Mouse (Mus musculus) hematopoietic multipotent progenitor cell, adult 10-12 weeks (in vitro differentiated cells): ENCODE data around the gene Rhoc. TPM values are rescaled to one million over a fixed set of nuclear protein-coding genes. Genes with fewer than 3 reads are reported as not detected.

ENCODE experiments used
- polyA plus RNA-seq: library from polyadenylated mRNA; stranded (reverse); fragments of >175 nt; gene quantifications from 2 replicates; pipeline ENCODE4 v1.2.3, GENCODE M21; 2012; ENCODE audit warnings: low replicate concordance

Gene Rhoc
- polyA plus RNA-seq = 21.0 and 44.1 TPM in 2 replicates

DNA sequence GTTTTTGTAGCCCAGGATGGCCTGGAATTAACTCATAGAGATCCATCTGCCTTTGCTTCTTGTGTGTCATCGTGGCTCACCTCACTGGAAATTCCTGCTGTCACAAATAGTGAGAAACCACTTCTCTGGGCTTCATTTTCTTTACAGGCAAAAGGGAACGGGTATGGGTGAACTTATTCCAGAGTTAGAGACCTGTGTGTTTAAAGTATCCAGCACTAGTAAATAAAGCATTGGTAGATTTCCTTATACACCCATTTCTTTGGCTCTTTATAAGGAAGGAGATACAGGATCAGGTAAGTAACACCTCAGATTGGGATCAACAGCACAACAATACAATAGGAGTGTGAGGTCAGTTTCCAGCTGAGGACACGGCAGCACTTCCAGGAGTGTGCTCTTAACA is at the start of gene Rhoc:
Gene Rhoc, plus strand, starts transcription at position 301 of the 400 bp plus-strand sequence.

DNA sequence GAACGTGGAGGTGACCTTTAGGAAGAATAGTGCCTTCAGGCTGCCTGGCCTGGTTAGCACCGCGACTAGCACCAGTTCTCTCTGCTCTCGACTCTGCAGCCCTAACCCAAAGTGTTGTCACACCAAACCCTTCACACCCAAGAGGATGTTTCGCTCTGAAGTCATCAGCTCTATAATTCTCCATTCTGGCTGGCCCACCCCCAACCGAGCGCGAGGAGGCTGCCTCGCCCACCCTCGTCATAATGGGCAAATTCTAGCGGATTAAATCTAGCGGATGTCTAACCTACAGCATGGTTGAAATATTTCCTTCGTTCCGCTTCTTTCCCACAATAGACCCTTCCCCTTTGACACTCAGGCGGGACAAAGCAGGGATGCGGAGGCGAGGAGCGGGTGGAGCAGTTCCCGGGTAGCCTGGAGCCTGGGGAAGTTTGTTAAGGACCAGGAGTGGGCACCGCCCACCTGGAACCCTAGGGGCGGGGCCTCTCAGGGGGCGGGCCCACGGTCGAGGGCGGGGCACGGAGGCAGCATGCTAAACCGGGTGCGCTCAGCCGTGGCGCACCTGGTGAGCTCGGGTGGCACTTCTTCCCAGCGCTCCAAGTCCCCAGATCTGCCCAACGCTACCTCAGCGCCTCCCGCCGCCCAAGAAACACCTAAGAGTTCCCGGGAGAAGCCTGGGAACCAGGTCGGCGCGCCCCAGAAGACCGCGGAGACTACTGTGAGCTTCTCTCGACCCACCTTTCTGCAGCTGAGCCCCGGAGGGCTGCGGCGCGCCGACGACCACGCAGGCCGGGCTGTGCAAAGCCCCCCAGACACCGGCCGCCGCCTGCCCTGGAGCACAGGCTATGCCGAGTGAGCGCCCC is 7.4 kb upstream of the Rhoc start, which contains the start of gene Ppm1j:
Gene Ppm1j, plus strand, starts transcription at position 496 of the 860 bp plus-strand sequence.

DNA sequence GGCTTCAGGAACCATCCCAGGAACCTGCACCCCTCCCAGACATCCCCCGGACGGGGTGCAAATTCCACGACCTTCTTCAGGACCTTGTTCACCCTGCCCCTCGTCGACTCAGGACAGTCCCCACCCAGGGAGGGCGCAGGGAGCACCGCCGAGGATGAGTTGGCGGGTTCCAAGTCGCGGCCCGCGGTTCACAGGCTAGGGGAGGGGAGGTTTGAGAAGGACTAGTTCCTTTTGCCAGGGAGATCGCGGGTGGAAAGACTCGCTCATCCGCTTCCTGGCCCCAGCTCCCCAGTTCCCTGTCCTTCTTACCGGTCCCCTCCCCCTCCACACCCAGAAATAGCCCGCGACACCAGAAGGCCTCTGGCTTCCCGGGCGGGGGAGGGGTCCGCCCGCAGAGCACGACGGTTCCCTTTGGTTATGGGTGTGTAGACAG is 6.7 kb upstream of the Rhoc start, which contains the start of gene Fam19a3:
Gene Fam19a3, minus strand, starts transcription at position 370 of the 433 bp plus-strand sequence.

DNA sequence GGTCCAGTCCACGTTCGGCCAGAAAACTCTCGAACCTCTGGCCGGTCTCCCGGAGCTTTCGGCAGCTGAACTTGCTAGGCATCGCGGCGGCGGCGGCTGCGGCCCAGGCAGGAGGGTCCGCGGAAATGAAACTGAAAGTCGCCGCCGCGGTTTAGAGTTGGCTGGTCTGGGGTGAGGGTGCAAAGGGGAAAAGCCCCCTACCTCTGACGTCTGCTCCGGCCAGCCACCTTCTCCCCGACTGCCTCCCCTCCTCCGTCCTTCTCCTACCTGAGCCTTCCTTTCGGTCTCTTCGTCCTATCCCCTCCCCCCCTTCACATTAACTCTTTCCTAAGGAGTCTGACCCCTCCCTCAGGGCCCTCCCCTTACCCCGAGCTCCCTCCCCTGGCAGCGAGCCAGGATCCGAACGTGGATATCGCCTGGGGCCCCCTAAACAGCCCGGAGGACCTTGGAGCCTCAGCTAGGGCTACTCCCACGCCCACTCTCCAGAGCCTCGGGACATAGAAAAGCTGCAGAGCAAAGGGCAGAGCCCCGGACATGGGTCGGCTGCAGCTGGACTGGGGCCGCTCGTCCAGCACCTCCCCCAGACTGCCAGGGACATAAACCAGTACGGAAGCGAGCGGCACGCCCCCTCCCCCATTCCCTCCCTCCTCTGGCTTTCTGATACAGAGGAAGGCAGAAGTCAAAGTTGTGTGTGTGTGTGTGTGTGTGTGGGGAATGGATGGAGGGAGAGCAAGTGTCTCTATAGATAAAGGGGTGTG is 30.0 kb downstream of the Rhoc start, which contains the start of gene Mov10:
Gene Mov10, minus strand, starts transcription at position 573 of the 758 bp plus-strand sequence.

Other genes starting within 250 kb of the Rhoc start
- gene Slc16a1, start 149.7 kb upstream of the Rhoc start, polyA plus RNA-seq = 8.5 and 39.0 TPM in 2 replicates
- gene Ppm1j, start 7.3 kb upstream of the Rhoc start, polyA plus RNA-seq = 32.6 and 73.2 TPM in 2 replicates
- 0.58 and 0.97 TPM in 2 replicates for gene Fam19a3, start 6.5 kb upstream of the Rhoc start, polyA plus RNA-seq
- gene Mov10, start 30.2 kb downstream of the Rhoc start, polyA plus RNA-seq = 37.0 and 47.0 TPM in 2 replicates
- 6.3 and 6.4 TPM in 2 replicates for gene St7l, start 75.6 kb downstream of the Rhoc start, polyA plus RNA-seq
- gene Capza1, start 76.1 kb downstream of the Rhoc start, polyA plus RNA-seq = 19.4 and 21.4 TPM in 2 replicates
- gene Wnt2b, start 173.5 kb downstream of the Rhoc start, polyA plus RNA-seq = 0.03 TPM in 1 of 2 replicates, not detected in the other